Mouse (Mus musculus) embryonic facial prominence, embryonic 13.5 days (tissue): Measurements from ENCODE around the gene Ramp2. TPM values are rescaled to one million over a fixed set of nuclear protein-coding genes. Genes with fewer than 3 reads are reported as not detected.

Source experiments
- ATAC-seq: fragments of 200-750 bp; cut with Nextera tagmentation; 2 replicates; pipeline ENCODE4 v1.8.0; 2017; ENCODE audit warnings: low read depth; ENCODE audit not compliant: insufficient number of reproducible peaks, insufficient read depth, low FRiP score, low TSS enrichment
- H3K27ac ChIP-seq: fragments of 300-500 bp; sonication (generic); 2 replicates; pipeline ENCODE4 v1.5.1; 2015; ENCODE audit warnings: moderate library complexity, mild to moderate bottlenecking, inconsistent platforms
- H3K27me3 ChIP-seq: fragments of 300-500 bp; sonication (generic); 2 replicates; pipeline ENCODE4 v1.6.1; 2015; ENCODE audit warnings: mild to moderate bottlenecking, inconsistent platforms
- H3K36me3 ChIP-seq: fragments of 300-500 bp; sonication (generic); 2 replicates; pipeline ENCODE4 v1.6.1; 2015; ENCODE audit warnings: mild to moderate bottlenecking, inconsistent platforms
- H3K4me1 ChIP-seq: fragments of 300-500 bp; sonication (generic); 2 replicates; pipeline ENCODE4 v1.6.1; 2015; ENCODE audit warnings: inconsistent platforms
- H3K4me2 ChIP-seq: fragments of 300-500 bp; sonication (generic); 2 replicates; pipeline ENCODE4 v1.6.1; 2015; ENCODE audit warnings: moderate library complexity, mild to moderate bottlenecking, inconsistent platforms
- H3K4me3 ChIP-seq: fragments of 300-500 bp; sonication (generic); 2 replicates; pipeline ENCODE4 v1.5.1; 2015; ENCODE audit warnings: mild to moderate bottlenecking, inconsistent platforms
- H3K9ac ChIP-seq: fragments of 300-500 bp; sonication (generic); 2 replicates; pipeline ENCODE4 v1.6.1; 2015; ENCODE audit warnings: mild to moderate bottlenecking, inconsistent platforms
- H3K9me3 ChIP-seq: fragments of 300-500 bp; sonication (generic); 2 replicates; pipeline ENCODE4 v1.6.1; 2016; ENCODE audit warnings: inconsistent platforms
- WGBS: fragments of 180-500 bp; shearing (Covaris S2); methylation state at CpG from one replicate; pipeline ENCODE4 v1.1.7; 2015; ENCODE audit warnings: mixed read lengths; 5-methylcytosine and 5-hydroxymethylcytosine counted together
- polyA plus RNA-seq: library from polyadenylated mRNA; unstranded; fragments of >200 nt; fragmentation: Nextera tagmentation; extraction: Ambion mirVana; gene quantifications from 2 replicates; pipeline ENCODE4 v1.2.1, GENCODE M21; 2015

The Ramp2 gene
- polyA plus RNA-seq, 1 experiment from 2014 or later, result 92.3 TPM

GRCm38 (mm10) chr11:101238071-101238647 lies 7.7 kb upstream of the Ramp2 start:
- H3K9me3 ChIP-seq, result no peaks in the 10 kb centered on the region
- WGBS, result 17% methylated on average over 5 of the region's 5 CpGs
- no peak overlapping the region for H3K4me3 ChIP-seq
- H3K4me1 ChIP-seq, result peaks cover 14% of the 10 kb centered on the region
- H3K27ac ChIP-seq, result peak overlapping the region; percentile 87
- H3K36me3 ChIP-seq, result no peaks in the 10 kb centered on the region
- peak overlapping the region; percentile 30; the same call in 1 of the 2 replicates for H3K4me2 ChIP-seq
- no peaks in the 10 kb centered on the region for H3K27me3 ChIP-seq
- ATAC-seq, result no peak
- H3K9ac ChIP-seq, result 0 out of 2 replicates have a peak overlapping the region, but pooled peaks have one; percentile 36

- Histone ChIP-seq H3K27me3 (peaks cover 23% of the 10 kb centered on the region), H3K36me3 (no peaks in the 10 kb centered on the region), H3K4me3 (no peak overlapping the region; the same call in 1 of the 2 replicates), H3K27ac (no peak overlapping the region), H3K9me3 (no peaks in the 10 kb centered on the region), H3K4me2 (peak overlapping the region; percentile 97), H3K4me1 (peaks cover 31% of the 10 kb centered on the region), H3K9ac (no peak overlapping the region)
- ATAC-seq, result no peak
- WGBS, result 13% methylated on average over 4 of the region's 4 CpGs
Measured at GRCm38 (mm10) chr11:101245071-101245470, 757 bp upstream of the Ramp2 start.

- H3K27ac ChIP-seq, result peak overlapping the region; percentile 66; the same call in 1 of the 2 replicates
- H3K4me1 ChIP-seq, result peaks cover 31% of the 10 kb centered on the region
- peak overlapping the region; percentile 85 for H3K9ac ChIP-seq
- no peak for ATAC-seq
- no peaks in the 10 kb centered on the region for H3K9me3 ChIP-seq
- WGBS, result 8% methylated on average over 7 of the region's 7 CpGs
- no peaks in the 10 kb centered on the region for H3K36me3 ChIP-seq
- peaks cover 23% of the 10 kb centered on the region for H3K27me3 ChIP-seq
- H3K4me2 ChIP-seq, result peak overlapping the region; percentile 97
- H3K4me3 ChIP-seq, result peak overlapping the region; percentile 66
Measured at GRCm38 (mm10) chr11:101246702-101247012, 829 bp downstream of the Ramp2 start.

- peak overlapping the region; percentile 66 for H3K4me3 ChIP-seq
- 76% methylated on average over 6 of the region's 6 CpGs for WGBS
- 0 out of 2 replicates have a peak overlapping the region, but pooled peaks have one; percentile 85 for H3K9ac ChIP-seq
- H3K27me3 ChIP-seq, result peaks cover 23% of the 10 kb centered on the region
- no peak overlapping the region for H3K27ac ChIP-seq
- no peak for ATAC-seq
- peaks cover 34% of the 10 kb centered on the region for H3K4me1 ChIP-seq
- no peaks in the 10 kb centered on the region for H3K9me3 ChIP-seq
- H3K36me3 ChIP-seq, result no peaks in the 10 kb centered on the region
- peak overlapping the region; percentile 97 for H3K4me2 ChIP-seq
Measured at GRCm38 (mm10) chr11:101247521-101248030, 1.7 kb downstream of the Ramp2 start.

- H3K9me3 ChIP-seq, result no peaks in the 10 kb centered on the region
- H3K4me2 ChIP-seq, result peak overlapping the region; percentile 97
- WGBS, result 31% methylated on average over 14 of the region's 14 CpGs
- H3K27ac ChIP-seq, result no peak overlapping the region
- peaks cover 39% of the 10 kb centered on the region for H3K4me1 ChIP-seq
- no peaks in the 10 kb centered on the region for H3K36me3 ChIP-seq
- H3K27me3 ChIP-seq, result peaks cover 23% of the 10 kb centered on the region
- ATAC-seq, result no peak
- no peak overlapping the region for H3K9ac ChIP-seq
- H3K4me3 ChIP-seq, result no peak overlapping the region
Measured at GRCm38 (mm10) chr11:101248258-101248994, 2.6 kb downstream of the Ramp2 start.

- no peak overlapping the region for H3K9ac ChIP-seq
- H3K9me3 ChIP-seq, result no peaks in the 10 kb centered on the region
- peaks cover 19% of the 10 kb centered on the region for H3K27me3 ChIP-seq
- peaks cover 3% of the 10 kb centered on the region for H3K36me3 ChIP-seq
- no peak overlapping the region for H3K4me3 ChIP-seq
- no peak overlapping the region for H3K4me2 ChIP-seq
- ATAC-seq, result no peak
- H3K27ac ChIP-seq, result no peak overlapping the region
- 84% methylated on average over 2 of the region's 2 CpGs for WGBS
- peaks cover 32% of the 10 kb centered on the region for H3K4me1 ChIP-seq
Measured at GRCm38 (mm10) chr11:101251031-101251430, 5.2 kb downstream of the Ramp2 start.

- Histone ChIP-seq H3K27ac (peak overlapping the region; percentile 89), H3K4me3 (peak overlapping the region; percentile 76), H3K4me2 (peak overlapping the region; percentile 94), H3K4me1 (peaks cover 20% of the 10 kb centered on the region), H3K9ac (peak overlapping the region; percentile 93), H3K27me3 (peaks cover 3% of the 10 kb centered on the region; the same call in 1 of the 2 replicates), H3K9me3 (no peaks in the 10 kb centered on the region), H3K36me3 (peaks cover 11% of the 10 kb centered on the region)
- no peak for ATAC-seq
- 7% methylated on average over 7 of the region's 7 CpGs for WGBS
Measured at GRCm38 (mm10) chr11:101252941-101253340, 7.1 kb downstream of the Ramp2 start.

GRCm38 (mm10) chr11:101253613-101254389 lies 8.0 kb downstream of the Ramp2 start, which contains the start of gene Vps25:
Vps25 (plus strand) TSS chr11:101253707.
- H3K27me3 ChIP-seq, result no peaks in the 10 kb centered on the region
- H3K36me3 ChIP-seq, result peaks cover 19% of the 10 kb centered on the region
- peak within 1 kb of the TSS; percentile 76 for H3K4me3 ChIP-seq
- peak; percentile 78 for ATAC-seq
- H3K4me2 ChIP-seq, result peak within 1 kb of the TSS; percentile 94
- peak within 1 kb of the TSS; percentile 89 for H3K27ac ChIP-seq
- H3K9me3 ChIP-seq, result no peaks in the 10 kb centered on the region
- under 1% methylated on average over 40 of the region's 40 CpGs for WGBS
- peak within 1 kb of the TSS; percentile 93 for H3K9ac ChIP-seq
- peaks cover 23% of the 10 kb centered on the region for H3K4me1 ChIP-seq

- WGBS, result 87% methylated on average over 13 of the region's 13 CpGs
- Histone ChIP-seq H3K4me1 (peaks cover 44% of the 10 kb centered on the region), H3K9ac (no peak overlapping the region), H3K27me3 (peaks cover 4% of the 10 kb centered on the region; the same call in 1 of the 2 replicates), H3K27ac (no peak overlapping the region), H3K9me3 (no peaks in the 10 kb centered on the region), H3K36me3 (peaks cover 22% of the 10 kb centered on the region), H3K4me2 (no peak overlapping the region), H3K4me3 (no peak overlapping the region)
- no peak for ATAC-seq
Measured at GRCm38 (mm10) chr11:101255826-101256775, 10.3 kb downstream of the Ramp2 start.

GRCm38 (mm10) chr11:101259261-101259712 lies 13.5 kb downstream of the Ramp2 start:
- no peak for ATAC-seq
- Histone ChIP-seq H3K4me3 (peak overlapping the region; percentile 63), H3K9me3 (no peaks in the 10 kb centered on the region), H3K9ac (peak overlapping the region; percentile 83; the same call in 1 of the 2 replicates), H3K4me1 (peaks cover 57% of the 10 kb centered on the region), H3K4me2 (peak overlapping the region; percentile 98), H3K27ac (peak overlapping the region; percentile 80), H3K27me3 (peaks cover 34% of the 10 kb centered on the region), H3K36me3 (peaks cover 22% of the 10 kb centered on the region)
- 34% methylated on average over 6 of the region's 6 CpGs for WGBS
